Mouse (Mus musculus) inflammation-experienced regulatory T-cells, adult 6 months (primary cell): ENCODE results near the gene Ppp1r10. TPM values are rescaled to one million over a fixed set of nuclear protein-coding genes. Genes with fewer than 3 reads are reported as not detected.

ENCODE experiments used
- ATAC-seq: one replicate; pipeline ENCODE4 v1.8.0; 2017
- polyA plus RNA-seq, 3 experiments: library from polyadenylated mRNA; unstranded; fragments of 100-300 nt; shearing (Covaris generic); gene quantifications; one replicate each; pipeline ENCODE4 v1.2.1; 2017

The Ppp1r10 gene
- 10 to 100 TPM; 49.4 to 63.1 (median 51.7) TPM for polyA plus RNA-seq

- peak; percentile 87 for ATAC-seq
These were observed at the start of gene Ppp1r10, which contains the start of gene Mrps18b for GRCm38 (mm10) chr17:35916297-35917142. Ppp1r10 (plus strand) TSS chr17:35916434. Mrps18b (minus strand) TSS chr17:35916389.

- no peak for ATAC-seq
These were observed 49.0 kb upstream of the Ppp1r10 start for GRCm38 (mm10) chr17:35866911-35867890.

GRCm38 (mm10) chr17:35868165-35868820 lies 47.9 kb upstream of the Ppp1r10 start:
- peak; percentile 45 for ATAC-seq

- no peak for ATAC-seq
These were observed 47.3 kb upstream of the Ppp1r10 start for GRCm38 (mm10) chr17:35868961-35869345.

GRCm38 (mm10) chr17:35869346-35870067 lies 46.7 kb upstream of the Ppp1r10 start:
- ATAC-seq = no peak

GRCm38 (mm10) chr17:35870151-35870883 lies 45.9 kb upstream of the Ppp1r10 start:
- ATAC-seq = peak; percentile 75

GRCm38 (mm10) chr17:35870884-35871696 lies 45.1 kb upstream of the Ppp1r10 start:
- no peak for ATAC-seq

- no peak for ATAC-seq
These were observed 42.3 kb upstream of the Ppp1r10 start for GRCm38 (mm10) chr17:35873774-35874519.

- no peak for ATAC-seq
These were observed 41.5 kb upstream of the Ppp1r10 start for GRCm38 (mm10) chr17:35874721-35875120.

GRCm38 (mm10) chr17:35879245-35880057 lies 36.8 kb upstream of the Ppp1r10 start, which contains the start of gene Dhx16:
Dhx16 (plus strand) TSS chr17:35879819.
- ATAC-seq = peak; percentile 93

GRCm38 (mm10) chr17:35882924-35883323 lies 33.3 kb upstream of the Ppp1r10 start:
- ATAC-seq = no peak

- ATAC-seq = no peak
These were observed 32.5 kb upstream of the Ppp1r10 start for GRCm38 (mm10) chr17:35883777-35884176.

- no peak for ATAC-seq
These were observed 28.5 kb upstream of the Ppp1r10 start for GRCm38 (mm10) chr17:35887725-35888124.

- peak; percentile 75 for ATAC-seq
These were observed 19.2 kb upstream of the Ppp1r10 start, which contains the start of gene 2310061I04Rik for GRCm38 (mm10) chr17:35896781-35897643. 2310061I04Rik (minus strand) TSS chr17:35897431.

- ATAC-seq = peak; percentile 39
These were observed 18.3 kb upstream of the Ppp1r10 start for GRCm38 (mm10) chr17:35897644-35898573.

- ATAC-seq = no peak
These were observed 15.6 kb upstream of the Ppp1r10 start for GRCm38 (mm10) chr17:35900636-35901035.
